Mouse (Mus musculus) liver, adult 2 months (tissue): ENCODE results near the gene Crisp4.

ENCODE experiments used
- CTCF ChIP-seq: fragments of 200-500 bp; IDR thresholded peaks from 2 replicates; pipeline ENCODE4 v1.5.1; 2011; ENCODE audit warnings: low read depth, low read length, control low read depth
- POLR2A ChIP-seq: fragments of 200-500 bp; IDR thresholded peaks from 2 replicates; pipeline ENCODE4 v1.6.1; 2011; ENCODE audit warnings: low read length, control low read depth; ENCODE audit not compliant: insufficient read depth; ENCODE audit errors: extremely low read depth

DNA sequence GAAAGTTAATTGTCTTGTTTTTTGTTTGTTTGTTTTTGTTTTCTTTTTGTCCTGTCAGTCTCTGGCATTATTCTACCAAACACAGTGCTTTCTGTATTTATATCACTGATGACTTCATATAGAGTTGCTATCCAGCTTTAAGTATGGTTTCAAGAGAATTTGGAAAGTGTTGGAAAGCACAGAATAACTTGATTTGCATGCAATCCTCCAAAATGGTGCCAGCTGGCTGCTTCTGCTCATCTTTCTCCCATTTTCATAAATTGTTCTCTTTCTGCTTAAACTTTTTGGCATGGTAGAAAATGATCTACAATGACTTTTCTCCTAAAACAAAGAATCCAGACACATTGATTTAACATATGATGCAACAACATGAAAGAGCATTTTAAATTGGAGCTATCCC is 2.5 kb upstream of the Crisp4 start:
- TF ChIP-seq POLR2A (no peak), CTCF (no peak)
